Mouse (Mus musculus): ENCODE measurements around the gene Rab40c. TPM values are rescaled to one million over a fixed set of nuclear protein-coding genes. Genes with fewer than 3 reads are reported as not detected.
A peak's percentile ranks its signal among the peaks of the same experiment; 100 is the strongest.

Gene Rab40c
- polyA plus RNA-seq, 2 experiments: 3.4 to 6.4 TPM

- ATAC-seq (ENCODE audit: insufficient read depth) (no peak), DNase-seq (ENCODE audit: low read depth in 3 of 3, low spot score in 3 of 3) (no peak)
- no peak for TF ChIP-seq EP300 (IDR thresholded peaks at IDR 0.05; ENCODE audit: low read depth)
- no peak overlapping the region for H3K27ac ChIP-seq
- no peak overlapping the region for H3K4me2 ChIP-seq (ENCODE audit: low read depth)
- peaks cover 9 to 13% of the 10 kb centered on the region in 2 experiments for H3K4me1 ChIP-seq (replicated peaks; ENCODE audit: control insufficient read depth in 2 of 2, insufficient read depth in 2 of 2, low read length in 1 of 2)
- H3K36me3 ChIP-seq (replicated peaks; ENCODE audit: control insufficient read depth, insufficient read depth, low read depth): peaks cover 27% of the 10 kb centered on the region
- no peak overlapping the region for H3K9ac ChIP-seq (replicated peaks)
- 86% methylated on average over 7 of the region's 7 CpGs for WGBS (ENCODE audit: insufficient replicate concordance)
- H3K4me3 ChIP-seq (ENCODE audit: insufficient read depth in 1 of 2, low read depth in 2 of 2, low read length in 2 of 2): no peak overlapping the region
- no peaks in the 10 kb centered on the region for H3K9me3 ChIP-seq (ENCODE audit: control insufficient read depth, low read length)
- H3K27me3 ChIP-seq (ENCODE audit: control insufficient read depth, insufficient read depth, low read length): no peaks in the 10 kb centered on the region
These were observed 84.2 kb downstream of the Rab40c start for GRCm38 (mm10) chr17:25835301-25835700.

DNA sequence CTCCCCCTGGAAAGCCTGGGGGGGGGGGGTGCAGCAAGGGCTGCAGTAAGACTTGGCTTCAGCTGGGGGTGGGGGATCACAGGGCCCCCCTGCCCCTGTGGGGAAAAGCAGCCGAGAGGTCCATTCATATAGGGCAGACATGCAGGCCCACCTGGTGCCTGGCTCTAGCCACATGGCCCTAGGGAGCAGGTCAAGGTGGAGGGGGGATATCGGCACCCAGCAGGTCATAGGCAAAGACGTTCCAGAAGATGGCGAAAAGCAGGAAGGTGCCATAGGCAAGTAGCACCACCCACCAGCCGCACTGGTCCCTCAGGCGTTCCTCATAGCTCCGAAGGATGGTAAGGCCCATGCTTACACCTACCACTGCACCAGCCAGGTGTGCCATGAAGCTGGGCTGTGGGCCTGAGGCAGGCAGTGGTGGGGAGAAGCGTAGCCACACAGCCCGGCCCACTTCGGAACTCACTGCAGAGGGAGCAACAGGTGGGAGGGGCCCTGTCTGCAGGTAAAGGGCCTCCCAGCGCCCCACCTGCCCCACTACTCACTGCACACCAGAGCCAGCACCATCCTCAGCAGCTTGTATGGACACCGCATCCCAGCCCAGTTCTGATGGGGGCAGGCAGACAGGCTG, 84.8 kb downstream of the Rab40c start:
- peak overlapping the region; percentile 83 for H3K4me2 ChIP-seq (ENCODE audit: low read depth)
- H3K9me3 ChIP-seq (ENCODE audit: control insufficient read depth, low read length): no peaks in the 10 kb centered on the region
- peak overlapping the region in 1 of 2 experiments; percentile 70; a peak in 2 of 4 replicates for H3K4me3 ChIP-seq (ENCODE audit: insufficient read depth in 1 of 2, low read depth in 2 of 2, low read length in 2 of 2)
- H3K36me3 ChIP-seq (replicated peaks; ENCODE audit: control insufficient read depth, insufficient read depth, low read depth): peaks cover 21% of the 10 kb centered on the region
- no peak for TF ChIP-seq EP300 (IDR thresholded peaks at IDR 0.05; ENCODE audit: low read depth)
- no peak for TF ChIP-seq CTCF (IDR thresholded peaks at IDR 0.05; ENCODE audit: low read depth)
- no peaks in the 10 kb centered on the region for H3K27me3 ChIP-seq (ENCODE audit: control insufficient read depth, insufficient read depth, low read length)
- DNase-seq (ENCODE audit: low read depth in 3 of 3, low spot score in 3 of 3): no peak
- peaks cover 9 to 14% of the 10 kb centered on the region in 2 experiments for H3K4me1 ChIP-seq (replicated peaks; ENCODE audit: control insufficient read depth in 2 of 2, insufficient read depth in 2 of 2, low read length in 1 of 2)
- ATAC-seq (ENCODE audit: insufficient read depth): no peak
- H3K27ac ChIP-seq: no peak overlapping the region
- 78% methylated on average over 12 of the region's 12 CpGs for WGBS (ENCODE audit: insufficient replicate concordance)
- H3K9ac ChIP-seq (replicated peaks): no peak overlapping the region

DNA sequence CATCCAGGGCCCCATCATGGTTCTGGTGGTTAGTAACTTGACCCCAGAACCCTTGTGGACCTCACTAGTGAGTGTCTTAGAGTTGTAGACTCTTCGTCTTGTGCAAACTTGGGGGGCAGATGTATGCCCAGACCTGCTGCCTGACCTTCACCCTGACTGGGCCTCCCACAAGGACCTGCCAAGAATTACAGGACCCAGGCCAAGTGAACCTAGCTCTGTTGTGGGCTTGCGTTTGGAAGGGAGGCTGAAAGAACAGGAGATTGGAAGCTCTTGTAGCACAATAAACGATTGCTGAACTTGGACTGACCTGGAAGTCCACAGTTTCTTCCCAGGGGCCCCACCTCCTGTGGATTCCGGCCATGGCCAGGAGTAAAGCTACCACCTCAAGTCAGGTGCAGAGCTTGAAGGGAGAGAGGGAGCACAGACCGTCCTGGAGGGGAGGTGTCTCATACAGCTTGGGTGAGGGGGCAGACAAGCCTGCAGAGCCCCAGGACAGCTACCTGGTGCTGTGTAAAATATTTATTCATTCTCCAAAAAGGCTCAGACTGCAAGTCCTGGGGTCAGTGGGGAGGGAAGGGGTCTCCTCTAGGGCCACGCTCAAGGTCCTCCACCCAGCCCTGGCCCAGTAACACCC, 85.4 kb downstream of the Rab40c start:
- no peaks in the 10 kb centered on the region for H3K27me3 ChIP-seq (ENCODE audit: control insufficient read depth, insufficient read depth, low read length)
- WGBS (ENCODE audit: insufficient replicate concordance): 41% methylated on average over 6 of the region's 6 CpGs
- no peak for ATAC-seq (ENCODE audit: insufficient read depth)
- TF ChIP-seq EP300 (IDR thresholded peaks at IDR 0.05; ENCODE audit: low read depth): no peak
- H3K9ac ChIP-seq (replicated peaks): peak overlapping the region; percentile 66
- peak overlapping the region; percentile 47 for H3K27ac ChIP-seq
- peaks cover 15% of the 10 kb centered on the region for H3K36me3 ChIP-seq (replicated peaks; ENCODE audit: control insufficient read depth, insufficient read depth, low read depth)
- peak overlapping the region; percentile 83 for H3K4me2 ChIP-seq (ENCODE audit: low read depth)
- peak overlapping the region; percentile 63 to 70 for H3K4me3 ChIP-seq (ENCODE audit: insufficient read depth in 1 of 2, low read depth in 2 of 2, low read length in 2 of 2)
- H3K9me3 ChIP-seq (ENCODE audit: control insufficient read depth, low read length): no peaks in the 10 kb centered on the region
- DNase-seq (ENCODE audit: low read depth in 3 of 3, low spot score in 3 of 3): no peak
- H3K4me1 ChIP-seq (replicated peaks; ENCODE audit: control insufficient read depth in 2 of 2, insufficient read depth in 2 of 2, low read length in 1 of 2): peaks cover 9 to 17% of the 10 kb centered on the region in 2 experiments

GRCm38 (mm10) chr17:25833291-25833663, 86.2 kb downstream of the Rab40c start, which contains the start of gene Stub1:
Stub1 (minus strand) TSS chr17:25833404.
- H3K9ac ChIP-seq (replicated peaks): peak within 1 kb of the TSS; percentile 66
- DNase-seq (ENCODE audit: low read depth in 3 of 3, low spot score in 3 of 3): peak; percentile 67 to 73 (median 69)
- no peaks in the 10 kb centered on the region for H3K27me3 ChIP-seq (ENCODE audit: control insufficient read depth, insufficient read depth, low read length)

More at GRCm38 (mm10) chr17:25833291-25833663, 86.2 kb downstream of the Rab40c start, which contains the start of gene Stub1:
- whole genome bisulfite sequencing (ENCODE audit: insufficient replicate concordance): under 1% methylated on average over 24 of the region's 24 CpGs
- TF ChIP-seq CTCF (IDR thresholded peaks at IDR 0.05; ENCODE audit: low read depth) (no peak), EP300 (IDR thresholded peaks at IDR 0.05; ENCODE audit: low read depth) (no peak)
- H3K27ac ChIP-seq: peak within 1 kb of the TSS; percentile 72
- peak within 1 kb of the TSS; percentile 70 to 74 for H3K4me3 ChIP-seq (ENCODE audit: insufficient read depth in 1 of 2, low read depth in 2 of 2, low read length in 2 of 2)
- H3K4me2 ChIP-seq (ENCODE audit: low read depth): peak within 1 kb of the TSS; percentile 83
- peak; percentile 66 for ATAC-seq (ENCODE audit: insufficient read depth)
- no peaks in the 10 kb centered on the region for H3K9me3 ChIP-seq (ENCODE audit: control insufficient read depth, low read length)
- peaks cover 11% of the 10 kb centered on the region for H3K36me3 ChIP-seq (replicated peaks; ENCODE audit: control insufficient read depth, insufficient read depth, low read depth)
- peaks cover 11 to 19% of the 10 kb centered on the region in 2 experiments for H3K4me1 ChIP-seq (replicated peaks; ENCODE audit: control insufficient read depth in 2 of 2, insufficient read depth in 2 of 2, low read length in 1 of 2)
